Mouse (Mus musculus): ENCODE results near the gene Rgs6.

The Rgs6 gene

DNA sequence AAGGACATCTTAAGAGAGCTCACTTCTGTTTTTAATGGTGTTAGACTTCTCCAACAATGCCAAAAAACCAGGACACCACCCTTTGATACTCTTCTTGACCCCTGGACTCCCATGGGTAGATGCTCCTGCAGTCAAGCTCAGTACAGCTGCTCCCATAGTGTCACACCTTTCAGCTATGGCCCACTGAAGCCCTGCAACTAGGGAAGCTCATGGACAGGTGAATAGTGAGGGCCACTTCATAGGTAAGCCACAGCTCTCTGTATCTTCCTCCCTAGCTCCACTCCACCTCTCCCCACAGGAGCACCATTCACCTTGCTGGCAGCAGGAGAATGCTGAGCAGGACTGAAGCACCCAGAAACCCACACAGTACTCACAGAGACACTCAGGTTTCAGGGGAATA, 384.6 kb downstream of the Rgs6 start:
- DNase-seq (ENCODE audit: low spot score): no peak

DNA sequence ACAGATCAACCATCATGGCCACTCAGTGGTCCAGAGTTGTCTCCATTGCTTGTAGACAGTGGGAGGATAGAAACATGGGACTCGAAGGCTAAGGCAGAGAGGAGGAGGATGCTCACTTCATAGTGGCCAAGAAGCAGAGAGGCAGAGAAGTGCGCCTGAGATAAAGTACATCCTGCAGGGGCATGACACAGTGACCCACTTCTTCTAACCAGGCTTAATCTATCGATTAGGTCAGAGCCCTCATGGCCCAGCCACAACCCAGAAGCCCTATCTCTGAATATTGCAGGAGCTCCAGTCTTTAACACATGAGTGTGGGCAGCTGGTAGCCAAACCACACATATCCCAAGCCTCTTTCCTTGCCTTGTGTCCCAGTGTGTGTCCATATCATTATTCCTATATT, 385.7 kb downstream of the Rgs6 start:
- DNase-seq (ENCODE audit: low spot score): no peak

DNA sequence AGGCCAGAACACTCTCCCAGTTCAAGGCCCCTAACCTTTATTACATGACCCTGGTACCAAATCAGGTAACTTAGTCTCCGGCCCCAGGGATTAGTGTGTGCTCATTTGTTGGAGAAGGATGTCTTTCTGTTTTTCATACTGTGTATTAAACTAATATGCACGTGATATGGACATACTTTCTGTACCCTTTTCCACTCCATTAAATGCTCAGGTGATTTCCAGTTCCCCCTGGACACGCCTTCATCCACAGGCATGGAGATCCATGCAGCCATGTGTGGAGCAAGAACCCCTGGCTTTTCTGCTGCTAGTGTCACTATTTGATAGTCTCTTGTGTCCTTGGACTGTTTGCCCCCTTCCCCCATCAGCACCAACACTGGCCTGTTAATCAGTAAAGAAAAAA, 390.2 kb downstream of the Rgs6 start:
- no peak for DNase-seq (ENCODE audit: low spot score)

DNA sequence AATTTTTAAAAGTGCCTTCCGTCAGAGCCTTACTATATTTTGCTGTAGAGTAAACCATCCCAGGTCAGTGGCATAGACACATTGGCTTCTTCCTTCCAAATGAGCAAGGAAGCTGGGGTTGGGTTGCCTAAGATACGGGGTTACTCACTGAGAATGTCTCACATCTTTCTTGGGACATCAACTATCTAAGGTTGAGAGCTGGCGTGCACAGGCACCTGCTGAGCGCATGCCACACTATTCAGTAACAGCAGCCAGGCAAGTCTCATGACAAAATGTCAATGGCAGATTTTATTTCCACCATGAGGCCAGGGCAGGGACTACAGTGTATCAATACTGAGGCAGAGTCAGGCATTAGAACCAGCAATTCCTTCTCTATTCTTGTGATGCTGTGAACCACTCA, 394.6 kb downstream of the Rgs6 start:
- no peak for DNase-seq (ENCODE audit: low spot score)

DNA sequence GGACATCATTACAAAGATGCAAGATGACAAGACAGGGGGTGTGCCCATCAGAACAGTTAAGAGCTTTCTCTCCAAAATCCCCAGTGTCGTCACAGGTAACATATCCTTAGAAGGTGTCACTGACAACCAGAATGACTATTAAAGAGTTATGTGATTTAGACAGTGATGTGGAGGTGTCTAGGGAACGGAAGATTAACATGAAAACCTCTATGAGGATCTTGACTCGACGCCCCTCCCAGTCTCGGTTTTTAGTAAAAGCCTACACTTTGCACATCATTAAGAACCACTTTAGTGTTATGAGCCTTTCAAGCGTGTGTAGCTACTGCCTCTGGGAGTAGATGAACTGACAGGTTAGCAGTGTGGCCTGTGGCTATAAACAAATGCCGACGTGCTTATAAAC, 397.2 kb downstream of the Rgs6 start:
- DNase-seq (ENCODE audit: low spot score): no peak

DNA sequence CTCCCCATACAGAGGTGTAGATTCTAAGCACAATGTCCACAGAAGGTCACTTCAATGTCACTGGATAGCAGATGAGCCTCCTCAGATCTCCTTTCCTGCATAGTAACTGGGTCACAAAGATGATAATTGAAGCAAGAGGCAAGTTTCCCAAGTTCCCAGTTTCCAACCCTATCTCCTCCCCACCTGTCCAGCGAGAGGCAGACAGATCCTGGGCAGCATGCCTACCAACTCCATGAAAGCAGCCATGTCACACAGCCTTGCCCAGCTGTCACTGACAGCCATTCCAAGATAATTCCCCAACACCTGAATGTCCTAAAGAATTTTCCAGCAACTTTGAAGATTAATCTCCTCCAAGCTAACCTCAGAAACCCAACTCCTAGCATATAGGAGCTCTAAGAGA, 399.6 kb downstream of the Rgs6 start:
- no peak for DNase-seq (ENCODE audit: low spot score)

DNA sequence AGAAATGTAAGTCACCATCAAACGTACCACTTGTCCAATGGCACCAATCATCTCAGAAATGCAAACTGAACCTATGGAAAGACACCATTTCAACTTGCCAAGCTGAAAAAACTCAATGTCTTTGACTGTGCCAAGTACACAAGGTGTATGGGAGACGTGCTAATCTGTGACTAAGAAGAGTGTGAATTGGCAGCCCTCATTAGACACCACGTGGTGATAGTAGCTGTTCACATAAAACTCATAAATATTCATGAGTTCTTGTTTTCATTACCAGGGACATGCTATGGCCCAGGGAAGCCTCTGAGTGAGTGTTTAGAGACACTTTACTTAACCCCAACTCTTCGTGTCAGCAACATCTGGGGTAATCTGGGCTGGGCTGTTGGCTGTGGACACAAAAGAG, 405.8 kb downstream of the Rgs6 start:
- no peak for DNase-seq (ENCODE audit: low spot score)

DNA sequence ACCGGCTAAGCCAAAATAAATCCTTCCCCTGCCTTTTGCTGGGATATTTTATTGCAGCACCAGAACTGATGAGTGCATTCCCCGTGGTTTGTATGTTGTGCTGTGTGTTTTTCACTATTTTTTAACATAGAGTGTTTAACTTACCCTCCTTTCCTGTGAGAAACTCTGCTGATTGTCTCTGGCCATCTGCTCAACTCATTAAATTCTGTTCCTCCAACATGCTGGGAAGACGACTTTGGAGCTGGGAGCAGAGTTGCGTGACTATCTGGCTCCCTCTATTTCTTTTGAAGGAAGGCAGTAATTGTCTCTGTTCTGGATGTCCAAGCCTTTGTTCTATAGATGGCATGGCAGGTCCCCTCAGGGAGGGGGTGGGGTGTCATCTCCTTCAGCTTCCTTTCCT, 408.7 kb downstream of the Rgs6 start:
- DNase-seq (ENCODE audit: low spot score): no peak

DNA sequence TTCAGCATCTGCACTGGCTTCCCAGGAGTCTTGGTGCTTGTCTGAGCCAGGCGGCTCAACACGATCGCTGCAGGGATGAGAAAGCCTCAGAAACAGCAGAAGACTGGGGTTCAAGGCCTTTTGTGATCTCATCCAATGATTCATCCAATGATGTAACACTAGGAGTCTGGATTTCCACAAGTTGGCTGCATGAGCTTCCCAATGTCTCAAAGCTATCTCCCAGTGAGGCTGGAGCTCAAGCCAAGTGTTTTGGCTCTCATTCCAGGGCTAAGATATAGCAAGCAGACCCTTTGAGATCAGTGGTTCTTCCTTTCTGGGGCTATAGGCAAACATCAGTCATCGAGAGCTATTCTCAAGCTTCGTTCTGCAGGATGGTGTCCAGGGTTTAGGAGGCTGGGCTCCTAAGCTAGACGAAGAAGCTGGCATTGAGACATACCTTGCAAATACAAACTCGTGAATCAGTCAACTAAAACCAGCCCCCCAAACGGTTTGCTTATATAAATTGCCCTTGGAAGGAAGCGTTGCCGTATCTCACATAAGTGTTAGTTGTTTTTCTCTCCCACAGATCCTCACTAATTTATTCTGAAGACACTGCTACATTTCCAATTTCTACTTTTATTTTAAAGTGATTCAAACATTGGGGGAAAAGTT, 410.7 kb downstream of the Rgs6 start:
- no peak for DNase-seq (ENCODE audit: low spot score)

DNA sequence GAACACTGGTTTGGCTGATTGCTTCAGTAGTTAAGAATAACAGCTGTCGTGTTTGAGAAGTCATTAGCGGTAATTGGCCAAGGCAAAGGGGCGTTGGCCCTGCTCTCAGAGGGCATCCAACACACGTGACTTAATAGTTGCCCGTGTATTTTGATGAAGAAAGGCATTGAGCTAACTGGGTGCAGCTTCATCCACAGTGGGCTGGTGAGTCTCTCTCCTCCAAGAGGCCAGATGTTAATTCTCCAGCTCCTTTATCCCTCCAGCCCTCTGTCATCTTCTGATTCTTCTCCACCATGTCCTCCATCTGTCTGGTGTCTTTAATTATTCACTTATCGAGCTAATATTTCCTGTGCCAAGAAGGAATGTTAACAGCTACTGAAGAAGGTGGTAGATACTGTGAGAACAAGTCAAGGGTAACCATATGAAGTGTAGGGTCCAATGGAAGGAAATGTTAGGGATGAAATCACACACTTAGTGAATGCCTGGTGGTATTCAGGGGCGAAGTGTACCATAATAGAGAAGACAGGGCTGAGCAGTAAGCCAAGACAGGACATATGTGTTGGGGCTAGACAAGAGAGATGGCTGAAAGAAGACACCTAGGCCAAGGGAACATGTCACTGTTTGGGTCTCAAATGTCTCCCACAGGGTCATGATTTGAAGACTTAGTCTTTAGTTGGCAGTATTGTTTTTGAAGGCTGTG, 411.4 kb downstream of the Rgs6 start:
- no peak for DNase-seq (ENCODE audit: low spot score)

DNA sequence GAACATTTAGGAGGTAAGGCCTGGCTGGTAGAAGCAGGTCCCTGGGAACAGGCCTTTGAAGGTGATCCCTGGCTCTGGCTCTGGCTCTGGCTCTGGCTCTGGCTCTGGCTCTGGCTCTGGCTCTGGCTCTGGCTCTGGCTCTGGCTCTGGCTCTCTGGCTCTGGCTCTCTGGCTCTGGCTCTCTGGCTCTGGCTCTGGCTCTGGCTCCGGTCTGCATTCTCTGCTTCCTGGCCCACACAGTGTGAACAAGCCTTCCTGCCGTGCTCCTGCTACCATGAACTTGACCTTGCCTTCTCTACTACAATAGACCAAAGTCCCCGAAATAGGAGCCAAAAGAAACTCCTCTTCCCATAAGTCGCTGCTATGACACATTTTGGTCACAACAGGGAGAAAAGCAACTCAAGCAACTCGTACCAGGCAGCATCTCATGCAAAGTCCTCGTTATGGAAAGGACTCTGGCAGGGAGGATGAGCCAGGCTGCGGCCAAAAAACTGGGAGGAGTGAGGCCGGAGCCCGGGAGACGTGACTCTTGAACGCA, 412.0 kb downstream of the Rgs6 start:
- no peak for DNase-seq (ENCODE audit: low spot score)

DNA sequence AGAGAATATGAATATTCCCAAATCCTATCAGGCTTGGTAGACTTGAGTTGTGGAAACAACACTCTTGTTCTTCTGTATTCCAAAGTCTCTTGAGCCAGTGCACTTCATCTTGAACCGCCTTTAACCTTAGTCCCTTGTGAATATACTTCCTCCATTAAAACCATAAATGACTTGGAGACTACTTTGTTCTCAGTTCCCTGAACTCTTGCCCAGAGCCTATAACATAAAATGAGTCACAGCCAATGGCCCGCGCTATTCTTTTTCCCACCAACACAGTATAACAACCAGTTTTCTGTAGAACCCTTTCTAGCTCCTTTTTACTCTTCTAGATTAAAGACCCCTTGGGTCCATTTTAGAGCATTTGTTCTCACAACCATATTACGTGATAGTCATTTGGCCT, 412.9 kb downstream of the Rgs6 start:
- DNase-seq (ENCODE audit: low spot score): no peak

DNA sequence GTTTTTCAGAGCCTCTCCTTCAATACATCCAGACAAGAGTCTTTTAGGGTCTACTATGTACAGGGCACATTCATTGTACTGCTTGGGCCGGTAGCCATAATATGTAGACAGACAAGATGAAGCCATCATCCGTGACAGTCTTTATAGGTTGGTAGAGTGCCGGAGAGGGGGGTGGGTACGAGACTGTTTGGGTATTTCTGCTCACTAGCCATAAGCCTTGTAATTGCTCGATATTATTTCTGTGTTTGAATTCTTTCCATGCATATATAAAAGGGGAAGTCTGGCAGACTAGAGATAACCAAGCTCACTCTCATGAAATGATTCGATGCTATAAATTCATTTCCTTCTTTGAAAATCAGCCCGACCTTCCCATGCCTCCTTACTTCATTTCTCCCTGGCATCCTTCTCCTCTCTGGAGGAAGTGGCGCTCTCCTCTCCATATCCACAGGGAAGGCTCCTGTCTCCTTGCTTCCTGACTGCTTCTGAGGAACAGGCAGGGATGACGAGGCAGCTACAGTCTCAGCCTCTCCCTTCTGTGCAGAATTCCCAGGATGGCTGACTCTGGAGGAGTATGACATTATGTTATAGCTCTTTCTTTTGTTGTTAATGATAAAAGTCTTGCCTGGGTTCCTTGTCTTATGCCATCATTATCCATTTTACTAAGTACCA, 416.1 kb downstream of the Rgs6 start:
- DNase-seq (ENCODE audit: low spot score): no peak

DNA sequence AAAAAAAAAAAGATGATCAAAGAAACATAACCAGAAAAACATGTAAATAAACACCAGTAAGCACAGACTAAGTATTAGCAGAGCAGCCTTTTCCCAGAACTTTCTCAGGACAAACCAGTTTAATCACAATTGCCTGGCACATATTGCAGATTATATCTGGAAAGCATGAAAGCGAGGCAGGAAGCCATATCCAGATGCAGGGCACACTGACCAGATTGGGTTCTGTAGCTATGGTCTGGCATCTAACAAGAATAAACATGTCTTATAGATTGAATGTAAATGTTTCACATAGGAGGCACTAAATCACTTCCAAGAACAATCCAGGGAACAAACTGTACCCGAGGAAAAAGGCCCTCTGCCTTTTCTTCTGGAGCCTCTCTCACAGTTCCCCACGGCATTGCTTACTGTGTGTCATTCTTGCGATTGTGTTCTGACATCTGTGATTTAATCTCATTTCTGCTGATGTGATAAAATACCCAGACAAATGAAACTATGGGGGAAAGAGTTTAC, 423.0 kb downstream of the Rgs6 start:
- no peak for DNase-seq (ENCODE audit: low spot score)

DNA sequence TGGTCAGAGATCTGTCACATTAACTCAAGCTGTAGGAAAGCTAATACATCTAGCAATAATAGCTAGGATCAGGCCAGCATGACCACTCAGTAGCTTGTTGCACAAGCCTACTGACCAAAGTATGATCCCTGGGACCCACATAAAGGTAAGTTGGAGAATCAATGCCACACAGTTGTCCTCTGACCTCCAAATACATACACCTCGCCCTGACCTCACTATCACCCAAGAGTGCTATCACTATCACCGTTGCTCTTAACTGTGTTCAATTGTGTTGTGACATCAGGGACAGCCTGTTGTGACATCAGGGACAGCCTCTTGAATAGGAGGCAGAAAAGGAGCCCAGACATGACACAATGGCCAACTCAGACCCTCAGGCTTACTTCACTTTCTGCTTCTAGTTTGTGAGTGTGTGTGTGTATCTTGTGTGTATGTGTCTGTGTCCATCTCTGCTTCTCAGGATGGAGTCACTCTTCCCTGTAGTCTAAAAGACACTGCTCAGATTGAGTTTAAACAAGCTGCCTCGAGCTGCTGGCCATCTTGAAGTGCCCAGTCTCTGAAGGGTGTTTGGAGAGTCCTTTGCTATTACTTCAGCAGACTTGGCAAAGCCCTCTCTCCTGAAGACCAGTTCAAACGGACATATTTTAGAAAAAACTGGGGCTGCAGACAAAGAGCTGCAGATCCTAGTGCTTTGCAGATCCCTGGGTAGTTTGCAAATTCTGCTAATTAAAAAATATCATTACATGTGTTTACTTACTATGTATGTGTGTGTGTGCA, 426.0 kb downstream of the Rgs6 start:
- no peak for DNase-seq (ENCODE audit: low spot score)

DNA sequence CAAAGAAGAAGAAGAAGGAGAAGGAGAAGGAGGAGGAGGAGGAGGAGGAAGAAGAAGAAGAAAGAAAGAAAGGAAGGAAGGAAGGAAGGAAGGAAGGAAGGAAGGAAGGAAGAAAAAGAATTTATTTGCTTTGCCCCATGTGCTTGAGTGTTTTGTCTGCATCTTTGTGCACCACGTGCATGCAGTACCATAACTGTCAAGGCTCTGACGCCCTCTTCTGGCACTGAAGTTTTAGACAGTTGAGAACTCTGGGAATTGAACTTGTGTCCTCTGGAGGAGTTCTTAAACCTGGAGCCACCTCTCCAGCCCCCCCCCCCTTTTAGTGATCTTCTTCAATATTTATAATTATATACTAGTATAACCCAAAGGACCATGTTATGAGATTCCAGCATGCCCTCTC, 426.8 kb downstream of the Rgs6 start:
- DNase-seq (ENCODE audit: low spot score): no peak

DNA sequence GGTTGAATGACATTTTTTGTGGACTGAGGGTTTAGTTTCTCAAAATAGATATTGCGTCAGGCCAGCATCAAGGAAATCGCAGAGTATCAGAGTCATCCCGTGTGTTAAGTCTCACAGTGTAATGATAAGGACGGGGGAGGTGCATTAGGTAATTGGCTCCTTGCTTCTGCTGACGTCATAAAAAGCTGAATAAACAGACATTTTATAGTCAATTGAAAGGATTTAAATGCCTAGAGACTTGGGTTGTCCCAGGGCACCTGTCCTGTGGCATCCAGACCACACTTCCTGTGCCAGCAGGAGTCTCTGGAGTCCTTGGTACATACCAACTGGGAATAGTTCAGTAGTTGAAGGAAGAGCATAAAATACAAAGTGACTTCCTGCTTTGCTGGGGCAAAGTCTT, 427.3 kb downstream of the Rgs6 start:
- no peak for DNase-seq (ENCODE audit: low spot score)

DNA sequence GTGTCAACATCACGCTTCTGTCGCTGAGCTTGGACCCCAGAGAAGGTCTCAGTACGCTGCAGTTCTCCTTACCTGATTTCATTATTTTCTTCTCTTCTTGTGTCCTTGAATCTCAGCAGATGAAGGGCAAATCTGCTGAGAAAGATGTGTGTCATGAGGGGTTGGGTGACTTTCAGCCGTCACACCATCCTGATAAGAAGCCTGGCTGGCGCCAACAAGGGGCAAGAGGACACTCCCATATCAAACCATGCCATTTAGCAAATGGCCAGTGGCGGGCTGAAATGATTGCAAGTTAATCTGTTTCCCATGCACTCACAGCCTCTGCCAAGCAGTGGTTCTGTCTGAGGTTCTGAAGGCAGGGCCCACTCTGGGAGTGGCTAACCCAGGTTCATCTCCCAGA, 428.4 kb downstream of the Rgs6 start:
- DNase-seq (ENCODE audit: low spot score): no peak

DNA sequence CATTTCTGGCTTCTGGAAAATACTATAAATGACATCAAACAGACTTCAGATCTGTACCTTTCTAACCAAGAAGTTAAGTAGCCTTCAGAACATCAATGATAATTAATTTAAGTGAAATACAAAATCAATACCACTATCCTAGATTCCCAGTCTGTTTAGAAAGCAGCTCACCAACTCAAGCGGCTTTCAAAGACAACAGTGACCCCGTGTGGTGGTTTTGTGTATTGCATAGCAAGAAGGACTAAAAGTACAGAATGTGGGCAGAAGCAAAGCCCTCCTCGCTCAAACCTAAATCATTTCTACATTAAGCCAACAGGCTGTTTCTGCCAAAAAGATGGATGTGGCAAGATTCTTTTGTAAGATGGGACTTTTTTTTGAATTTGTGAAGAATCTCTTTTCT, 429.9 kb downstream of the Rgs6 start:
- peak; percentile 88 for DNase-seq (ENCODE audit: low spot score)

DNA sequence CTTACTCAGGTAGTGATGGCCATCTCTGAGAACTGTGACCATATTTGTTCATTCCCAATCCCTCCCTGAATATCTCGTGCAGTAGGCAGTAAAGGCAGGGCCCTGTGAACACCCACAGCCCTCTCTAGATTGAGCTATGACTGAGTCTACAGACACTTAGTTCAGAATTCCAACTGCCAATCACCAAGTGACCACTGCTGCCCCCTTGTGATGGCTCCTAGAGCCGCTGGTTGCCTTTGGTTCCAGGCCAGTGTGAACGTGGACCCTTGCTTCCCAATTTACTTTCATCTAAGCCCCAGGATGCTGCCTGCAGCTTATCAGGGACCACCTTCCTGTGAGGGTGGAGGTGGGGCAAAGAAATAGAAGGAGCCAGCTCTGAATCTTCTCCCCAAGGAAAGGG, 438.9 kb downstream of the Rgs6 start:
- DNase-seq (ENCODE audit: low spot score): no peak

DNA sequence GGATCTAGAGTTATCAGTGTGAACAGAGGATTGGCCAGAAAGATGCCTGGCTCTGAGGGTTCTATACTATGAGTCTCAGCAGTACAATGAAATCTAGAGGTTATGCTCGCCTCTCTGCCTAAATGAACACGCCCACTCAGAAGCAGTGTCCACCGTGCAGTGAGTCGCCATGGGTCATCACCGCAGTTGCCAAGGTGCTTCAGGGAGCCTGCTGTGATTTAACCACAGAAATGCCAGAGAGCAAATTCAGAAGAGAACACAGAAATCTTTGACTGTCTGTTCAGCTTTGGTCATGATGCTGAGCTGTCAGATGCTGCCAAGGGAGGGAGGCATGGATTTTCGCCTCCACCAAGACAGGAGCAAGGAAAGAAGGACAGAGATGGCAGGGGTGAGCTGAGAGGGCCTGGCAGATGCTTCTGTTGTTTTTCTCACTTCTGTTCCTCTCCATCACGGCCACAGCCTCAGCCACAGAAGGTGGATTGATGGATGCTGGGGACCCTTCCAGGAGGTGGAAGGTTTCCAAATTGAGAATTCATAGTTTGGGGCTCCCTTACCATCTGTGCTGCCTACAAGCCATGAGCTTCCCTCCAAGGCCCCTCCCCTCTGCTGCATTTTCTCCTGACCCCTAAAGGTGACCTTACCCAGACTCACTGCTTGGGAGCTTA, 445.2 kb downstream of the Rgs6 start:
- DNase-seq (ENCODE audit: low spot score): no peak
